Mouse (Mus musculus): ENCODE results near the gene Fbxo24. TPM values are rescaled to one million over a fixed set of nuclear protein-coding genes. Genes with fewer than 3 reads are reported as not detected.
A peak's percentile ranks its signal among the peaks of the same experiment; 100 is the strongest.

Gene Fbxo24
- polyA plus RNA-seq, 1 experiment from 2014 or later, result 0.20 TPM

- peaks cover 55% of the 10 kb centered on the region for H3K36me3 ChIP-seq
- peaks cover 5% of the 10 kb centered on the region for H3K4me1 ChIP-seq (replicated peaks)
- H3K27ac ChIP-seq, result no peak overlapping the region
- H3K9me3 ChIP-seq, result no peaks in the 10 kb centered on the region
- ATAC-seq (ENCODE audit: insufficient number of reproducible peaks, insufficient read depth, low FRiP score, low TSS enrichment, low read depth), result no peak
- no peaks in the 10 kb centered on the region for H3K27me3 ChIP-seq
- no peak overlapping the region for H3K4me2 ChIP-seq
- no peak overlapping the region for H3K9ac ChIP-seq (replicated peaks)
- H3K4me3 ChIP-seq (replicated peaks), result no peak overlapping the region
- WGBS, result 79% methylated on average over 7 of the region's 7 CpGs
Measured at GRCm38 (mm10) chr5:137654746-137655145, 25.9 kb upstream of the Fbxo24 start.

GRCm38 (mm10) chr5:137653366-137653765 is 24.6 kb upstream of the Fbxo24 start:
- H3K36me3 ChIP-seq, result peaks cover 41% of the 10 kb centered on the region
- H3K9me3 ChIP-seq, result no peaks in the 10 kb centered on the region
- no peak overlapping the region for H3K27ac ChIP-seq
- WGBS, result 96% methylated on average over 10 of the region's 10 CpGs
- no peaks in the 10 kb centered on the region for H3K27me3 ChIP-seq
- no peak overlapping the region for H3K9ac ChIP-seq (replicated peaks)
- ATAC-seq (ENCODE audit: insufficient number of reproducible peaks, insufficient read depth, low FRiP score, low TSS enrichment, low read depth), result no peak
- no peak overlapping the region for H3K4me3 ChIP-seq (replicated peaks)
- no peak overlapping the region for H3K4me2 ChIP-seq
- peaks cover 19% of the 10 kb centered on the region for H3K4me1 ChIP-seq (replicated peaks)

GRCm38 (mm10) chr5:137652474-137652873 is 23.7 kb upstream of the Fbxo24 start:
- Histone ChIP-seq H3K27ac (no peak overlapping the region), H3K27me3 (no peaks in the 10 kb centered on the region), H3K9me3 (no peaks in the 10 kb centered on the region), H3K36me3 (peaks cover 38% of the 10 kb centered on the region), H3K4me2 (no peak overlapping the region), H3K9ac (replicated peaks) (no peak overlapping the region), H3K4me3 (replicated peaks) (no peak overlapping the region), H3K4me1 (replicated peaks) (peaks cover 28% of the 10 kb centered on the region)
- ATAC-seq (ENCODE audit: insufficient number of reproducible peaks, insufficient read depth, low FRiP score, low TSS enrichment, low read depth), result no peak
- 16% methylated on average over 3 of the region's 3 CpGs for WGBS

GRCm38 (mm10) chr5:137649669-137650571 is 21.1 kb upstream of the Fbxo24 start:
- Histone ChIP-seq H3K4me2 (peak overlapping the region; percentile 23; the same call in 1 of the 2 replicates), H3K4me3 (replicated peaks) (no peak overlapping the region), H3K27me3 (peaks cover 16% of the 10 kb centered on the region), H3K4me1 (replicated peaks) (peaks cover 43% of the 10 kb centered on the region), H3K9me3 (no peaks in the 10 kb centered on the region), H3K9ac (replicated peaks) (no peak overlapping the region), H3K27ac (peak overlapping the region; percentile 79), H3K36me3 (peaks cover 29% of the 10 kb centered on the region)
- ATAC-seq (ENCODE audit: insufficient number of reproducible peaks, insufficient read depth, low FRiP score, low TSS enrichment, low read depth), result no peak
- WGBS, result 13% methylated on average over 18 of the region's 18 CpGs

- peaks cover 47% of the 10 kb centered on the region for H3K4me1 ChIP-seq (replicated peaks)
- H3K9me3 ChIP-seq, result no peaks in the 10 kb centered on the region
- no peak for ATAC-seq (ENCODE audit: insufficient number of reproducible peaks, insufficient read depth, low FRiP score, low TSS enrichment, low read depth)
- no peak overlapping the region for H3K9ac ChIP-seq (replicated peaks)
- H3K4me3 ChIP-seq (replicated peaks), result no peak overlapping the region
- H3K4me2 ChIP-seq, result no peak overlapping the region
- WGBS, result 38% methylated on average over 4 of the region's 4 CpGs
- H3K36me3 ChIP-seq, result peaks cover 25% of the 10 kb centered on the region
- H3K27ac ChIP-seq, result peak overlapping the region; percentile 79
- peaks cover 23% of the 10 kb centered on the region for H3K27me3 ChIP-seq
Measured at GRCm38 (mm10) chr5:137649251-137649650, 20.4 kb upstream of the Fbxo24 start.

- Histone ChIP-seq H3K4me3 (replicated peaks) (no peak overlapping the region), H3K9ac (replicated peaks) (no peak overlapping the region), H3K4me1 (replicated peaks) (peaks cover 48% of the 10 kb centered on the region), H3K27me3 (peaks cover 34% of the 10 kb centered on the region), H3K36me3 (peaks cover 15% of the 10 kb centered on the region), H3K4me2 (peak overlapping the region; percentile 19), H3K27ac (peak overlapping the region; percentile 79), H3K9me3 (no peaks in the 10 kb centered on the region)
- 0 out of 2 replicates have a peak, but pooled peaks have one; percentile 40 for ATAC-seq (ENCODE audit: insufficient number of reproducible peaks, insufficient read depth, low FRiP score, low TSS enrichment, low read depth)
- 23% methylated on average over 9 of the region's 9 CpGs for WGBS
Measured at GRCm38 (mm10) chr5:137647827-137648601, 19.2 kb upstream of the Fbxo24 start.

GRCm38 (mm10) chr5:137645652-137646091 is 16.9 kb upstream of the Fbxo24 start, which contains the start of gene Irs3:
Irs3 (minus strand) TSS chr5:137645714.
- 0 out of 2 replicates have a peak within 1 kb of the TSS, but pooled peaks have one; percentile 23 for H3K9ac ChIP-seq (replicated peaks)
- no peaks in the 10 kb centered on the region for H3K9me3 ChIP-seq
- peak within 1 kb of the TSS; percentile 34 for H3K4me3 ChIP-seq (replicated peaks)
- H3K27me3 ChIP-seq, result peaks cover 34% of the 10 kb centered on the region
- peaks cover 24% of the 10 kb centered on the region for H3K36me3 ChIP-seq
- no peak within 1 kb of the TSS for H3K27ac ChIP-seq
- peaks cover 49% of the 10 kb centered on the region for H3K4me1 ChIP-seq (replicated peaks)
- no peak for ATAC-seq (ENCODE audit: insufficient number of reproducible peaks, insufficient read depth, low FRiP score, low TSS enrichment, low read depth)
- peak within 1 kb of the TSS; percentile 55 for H3K4me2 ChIP-seq
- 15% methylated on average over 11 of the region's 11 CpGs for WGBS

GRCm38 (mm10) chr5:137645091-137645651 is 16.4 kb upstream of the Fbxo24 start:
- WGBS, result 2% methylated on average over 44 of the region's 44 CpGs
- peaks cover 34% of the 10 kb centered on the region for H3K27me3 ChIP-seq
- H3K4me2 ChIP-seq, result peak overlapping the region; percentile 55
- H3K36me3 ChIP-seq, result peaks cover 29% of the 10 kb centered on the region
- H3K27ac ChIP-seq, result no peak overlapping the region
- no peaks in the 10 kb centered on the region for H3K9me3 ChIP-seq
- no peak for ATAC-seq (ENCODE audit: insufficient number of reproducible peaks, insufficient read depth, low FRiP score, low TSS enrichment, low read depth)
- peaks cover 51% of the 10 kb centered on the region for H3K4me1 ChIP-seq (replicated peaks)
- H3K9ac ChIP-seq (replicated peaks), result 0 out of 2 replicates have a peak overlapping the region, but pooled peaks have one; percentile 23
- H3K4me3 ChIP-seq (replicated peaks), result peak overlapping the region; percentile 34

GRCm38 (mm10) chr5:137644484-137644883 is 15.7 kb upstream of the Fbxo24 start:
- ATAC-seq (ENCODE audit: insufficient number of reproducible peaks, insufficient read depth, low FRiP score, low TSS enrichment, low read depth), result no peak
- H3K27me3 ChIP-seq, result peaks cover 34% of the 10 kb centered on the region
- WGBS, result 32% methylated on average over 19 of the region's 19 CpGs
- no peak overlapping the region for H3K4me3 ChIP-seq (replicated peaks)
- H3K9me3 ChIP-seq, result no peaks in the 10 kb centered on the region
- H3K36me3 ChIP-seq, result peaks cover 36% of the 10 kb centered on the region
- H3K27ac ChIP-seq, result no peak overlapping the region
- H3K9ac ChIP-seq (replicated peaks), result no peak overlapping the region
- H3K4me2 ChIP-seq, result no peak overlapping the region
- peaks cover 44% of the 10 kb centered on the region for H3K4me1 ChIP-seq (replicated peaks)

- H3K4me1 ChIP-seq (replicated peaks), result peaks cover 28% of the 10 kb centered on the region
- no peak for ATAC-seq (ENCODE audit: insufficient number of reproducible peaks, insufficient read depth, low FRiP score, low TSS enrichment, low read depth)
- WGBS, result 56% methylated on average over 4 of the region's 4 CpGs
- no peak overlapping the region for H3K4me3 ChIP-seq (replicated peaks)
- H3K36me3 ChIP-seq, result peaks cover 52% of the 10 kb centered on the region
- no peak overlapping the region for H3K9ac ChIP-seq (replicated peaks)
- H3K27ac ChIP-seq, result no peak overlapping the region
- no peak overlapping the region for H3K4me2 ChIP-seq
- H3K27me3 ChIP-seq, result peaks cover 34% of the 10 kb centered on the region
- H3K9me3 ChIP-seq, result no peaks in the 10 kb centered on the region
Measured at GRCm38 (mm10) chr5:137642886-137643285, 14.1 kb upstream of the Fbxo24 start.

- Histone ChIP-seq H3K9me3 (no peaks in the 10 kb centered on the region), H3K27me3 (peaks cover 29% of the 10 kb centered on the region), H3K27ac (no peak within 1 kb of the TSS; the same call in 1 of the 2 replicates), H3K4me3 (replicated peaks) (no peak within 1 kb of the TSS), H3K9ac (replicated peaks) (no peak within 1 kb of the TSS), H3K36me3 (peaks cover 70% of the 10 kb centered on the region), H3K4me1 (replicated peaks) (peaks cover 20% of the 10 kb centered on the region), H3K4me2 (no peak within 1 kb of the TSS)
- 87% methylated on average over 19 of the region's 19 CpGs for WGBS
- ATAC-seq (ENCODE audit: insufficient number of reproducible peaks, insufficient read depth, low FRiP score, low TSS enrichment, low read depth), result no peak
Measured at GRCm38 (mm10) chr5:137641054-137641453, 12.3 kb upstream of the Fbxo24 start, which contains the start of gene Sap25. Sap25 (plus strand) TSS chr5:137641334.

Measured in limb, embryonic 12.5 days (tissue).